Mouse (Mus musculus) CH12.LX (cell line): ENCODE results near the gene Zeb2. TPM values are rescaled to one million over a fixed set of nuclear protein-coding genes. Genes with fewer than 3 reads are reported as not detected.

Experiments
- DNase-seq: peaks from one replicate; pipeline ENCODE4 v3.0.0-alpha.2; 2013; ENCODE audit errors: extremely low read depth
- H3K27ac ChIP-seq: 2 replicates; pipeline ENCODE4 v1.5.1; 2012; ENCODE audit warnings: low read depth, mild to moderate bottlenecking, control low read depth, moderate library complexity; ENCODE audit not compliant: insufficient read depth
- H3K27me3 ChIP-seq: replicated peaks from 2 replicates; pipeline ENCODE3; 2012; ENCODE audit warnings: inconsistent platforms
- H3K36me3 ChIP-seq, 2 experiments: replicated peaks in 1 of 2; 2 replicates each; pipeline versions ENCODE3 to v1.6.1; 2012; ENCODE audit warnings: inconsistent platforms in 1 of 2, low read length in 1 of 2, mild to moderate bottlenecking in 1 of 2, mixed read lengths in 1 of 2, moderate library complexity in 1 of 2; ENCODE audit not compliant: control insufficient read depth in 1 of 2, insufficient read depth in 1 of 2
- H3K4me1 ChIP-seq, 2 experiments: 2 replicates each; pipeline ENCODE4 v1.6.1; 2012; ENCODE audit warnings: inconsistent platforms in 1 of 2, moderate library complexity in 1 of 2; ENCODE audit not compliant: insufficient read depth in 2 of 2, control insufficient read depth in 1 of 2
- H3K4me2 ChIP-seq: 2 replicates; pipeline ENCODE4 v1.6.1; 2012; ENCODE audit warnings: low read depth, mild to moderate bottlenecking, control low read depth; ENCODE audit not compliant: poor library complexity, insufficient read depth, severe bottlenecking
- H3K4me3 ChIP-seq, 3 experiments: fragments of 150-350 bp in 1 of 3; sonication (generic) in 1 of 3; replicated peaks in 1 of 3; 2 replicates each; pipeline versions ENCODE3 to v1.5.1; 2011 to 2012; ENCODE audit warnings: low read depth in 2 of 3, low read length in 2 of 3, mild to moderate bottlenecking in 2 of 3, moderate library complexity in 2 of 3, control low read depth in 1 of 3, improper control_type of control experiment in 1 of 3, inconsistent platforms in 1 of 3, mixed read lengths in 1 of 3; ENCODE audit not compliant: poor library complexity in 1 of 3
- H3K79me2 ChIP-seq: replicated peaks from 2 replicates; pipeline ENCODE4 v1.6.1; 2012; ENCODE audit warnings: mild to moderate bottlenecking, moderate library complexity; ENCODE audit not compliant: control insufficient read depth, poor library complexity, insufficient read depth, severe bottlenecking; ENCODE audit errors: extremely low read depth
- H3K9ac ChIP-seq: 2 replicates; pipeline ENCODE4 v1.6.1; 2012; ENCODE audit warnings: low read depth, mild to moderate bottlenecking, control low read depth, moderate library complexity; ENCODE audit not compliant: insufficient read depth
- H3K9me3 ChIP-seq: replicated peaks from 2 replicates; pipeline ENCODE3; 2012; ENCODE audit warnings: low read length, inconsistent platforms, mixed read lengths
- BHLHE40 ChIP-seq: IDR thresholded peaks from 2 replicates; pipeline ENCODE4 v1.6.1; 2011; ENCODE audit warnings: mild to moderate bottlenecking, low read depth, low read length, improper control_type of control experiment
- CHD1 ChIP-seq: IDR thresholded peaks from 2 replicates; pipeline ENCODE4 v1.6.1; 2012; ENCODE audit warnings: low read depth, low read length, improper control_type of control experiment, inconsistent platforms
- CHD2 ChIP-seq: IDR thresholded peaks from 2 replicates; pipeline ENCODE4 v1.6.1; 2011; ENCODE audit warnings: low read length, improper control_type of control experiment
- EP300 ChIP-seq: IDR thresholded peaks from 2 replicates; pipeline ENCODE4 v1.6.1; 2011; ENCODE audit warnings: low read length, improper control_type of control experiment
- GABPA ChIP-seq: IDR thresholded peaks from 2 replicates; pipeline ENCODE4 v1.6.1; 2012; ENCODE audit warnings: low read depth, low read length, improper control_type of control experiment, inconsistent platforms; ENCODE audit not compliant: insufficient replicate concordance
- JUN ChIP-seq: IDR thresholded peaks from 2 replicates; pipeline ENCODE4 v1.6.1; 2011; ENCODE audit warnings: low read depth, mild to moderate bottlenecking, low read length, improper control_type of control experiment, moderate library complexity; ENCODE audit not compliant: insufficient read depth
- JUND ChIP-seq: conservative IDR thresholded peaks from 2 replicates; pipeline ENCODE4 v1.6.1; 2011; ENCODE audit warnings: low read depth, low read length, improper control_type of control experiment
- KAT2A ChIP-seq: IDR thresholded peaks from 2 replicates; pipeline ENCODE4 v1.6.1; 2012; ENCODE audit warnings: low read length, improper control_type of control experiment, inconsistent platforms; ENCODE audit not compliant: insufficient replicate concordance
- MAFK ChIP-seq: IDR thresholded peaks from 2 replicates; pipeline ENCODE4 v1.6.1; 2011; ENCODE audit warnings: low read length, improper control_type of control experiment; ENCODE audit not compliant: insufficient replicate concordance
- MAZ ChIP-seq: IDR thresholded peaks from 2 replicates; pipeline ENCODE4 v1.6.1; 2012; ENCODE audit warnings: low read depth, mild to moderate bottlenecking, inconsistent platforms, low read length, improper control_type of control experiment, moderate library complexity
- NRF1 ChIP-seq: IDR thresholded peaks from 2 replicates; pipeline ENCODE4 v1.6.1; 2014; ENCODE audit warnings: low read depth, mild to moderate bottlenecking, inconsistent platforms, low read length, improper control_type of control experiment, moderate library complexity
- PAX5 ChIP-seq: IDR thresholded peaks from 2 replicates; pipeline ENCODE4 v1.6.1; 2012; ENCODE audit warnings: low read length, inconsistent platforms, mixed read lengths
- SIN3A ChIP-seq: IDR thresholded peaks from 2 replicates; pipeline ENCODE4 v1.6.1; 2012; ENCODE audit warnings: low read length, improper control_type of control experiment, inconsistent platforms
- SMC3 ChIP-seq: IDR thresholded peaks from 2 replicates; pipeline ENCODE4 v1.6.1; 2011; ENCODE audit warnings: low read depth, low read length, improper control_type of control experiment
- TBP ChIP-seq: conservative IDR thresholded peaks from 2 replicates; pipeline ENCODE4 v1.6.1; 2011; ENCODE audit warnings: low read depth, low read length, improper control_type of control experiment
- UBTF ChIP-seq: IDR thresholded peaks from 2 replicates; pipeline ENCODE4 v1.6.1; 2012; ENCODE audit warnings: low read depth, mild to moderate bottlenecking, inconsistent platforms, low read length, improper control_type of control experiment, moderate library complexity
- USF1 ChIP-seq: IDR thresholded peaks from 2 replicates; pipeline ENCODE4 v1.6.1; 2014; ENCODE audit warnings: low read depth, mild to moderate bottlenecking, inconsistent platforms, low read length, improper control_type of control experiment
- ZKSCAN1 ChIP-seq: IDR thresholded peaks from 2 replicates; pipeline ENCODE4 v1.6.1; 2012; ENCODE audit warnings: low read depth, inconsistent platforms, low read length, improper control_type of control experiment, borderline replicate concordance
- ZNF384 ChIP-seq: IDR thresholded peaks from 2 replicates; pipeline ENCODE4 v1.6.1; 2012; ENCODE audit warnings: low read depth, low read length, improper control_type of control experiment, inconsistent platforms
- dilution Hi-C: fragments of 300-500 bp; cut with MboI; formaldehyde crosslinking; loops from 2 replicates; pipeline ENCODE4 v1.14.3; 2020; ENCODE audit warnings: low sequenced_read_pairs; ENCODE audit not compliant: extremely low pct_unique_long_range_greater_than_20kb, extremely low pct_ligation_motif_present
- in situ Hi-C: fragments of 300-500 bp; cut with MboI; formaldehyde crosslinking; loops from 3 replicates; pipeline ENCODE4 v1.14.3; 2019; ENCODE audit warnings: low sequenced_read_pairs, low pct_ligation_motif_present, low pct_unique_long_range_greater_than_20kb, mixed read lengths
- polyA plus RNA-seq: library from polyadenylated mRNA; unstranded; fragments of >175 nt; gene quantifications from 2 replicates; pipeline ENCODE4 v1.2.1, GENCODE M21; 2012; ENCODE audit warnings: low read depth; ENCODE audit not compliant: insufficient read length
- total RNA-seq, 2 experiments: library from RNA; depleted of rRNA; stranded (reverse); fragments of 300-350 nt in 1 of 2; fragments of >200 nt in 1 of 2; gene quantifications; 2 replicates each; pipeline ENCODE4 v1.2.3; 2012 to 2014

The Zeb2 gene
- total and polyA plus RNA-seq, 3 experiments = 12.9 to 25.8 (median 20.8) TPM

- dilution Hi-C loops = no loop called here
- Histone ChIP-seq H3K4me2 (no peak overlapping the region), H3K27me3 (no peaks in the 10 kb centered on the region), H3K36me3 (peaks cover 52 to 79% of the 10 kb centered on the region in 2 experiments), H3K4me3 (no peak overlapping the region), H3K79me2 (peaks cover 8% of the 10 kb centered on the region), H3K4me1 (peaks cover 0 to 2% of the 10 kb centered on the region in 2 experiments; a peak in 1 of 4 replicates), H3K27ac (no peak overlapping the region), H3K9me3 (no peaks in the 10 kb centered on the region), H3K9ac (no peak overlapping the region)
- TF ChIP-seq MAZ (no peak), EP300 (no peak), NRF1 (no peak), ZKSCAN1 (no peak), KAT2A (no peak), SIN3A (no peak), TBP (no peak), JUN (no peak), BHLHE40 (no peak), SMC3 (no peak), MAFK (no peak), GABPA (no peak), JUND (no peak)
- no peak for DNase-seq
- in situ Hi-C loops = no loop called here
Measured at GRCm38 (mm10) chr2:44999906-45000305, 117.3 kb downstream of the Zeb2 start.

- in situ Hi-C loops = no loop called here
- Histone ChIP-seq H3K36me3 (peaks cover 57 to 87% of the 10 kb centered on the region in 2 experiments), H3K79me2 (peaks cover 8% of the 10 kb centered on the region; the same call in 1 of the 2 replicates), H3K9me3 (no peaks in the 10 kb centered on the region), H3K9ac (no peak overlapping the region), H3K4me1 (no peaks in the 10 kb centered on the region), H3K4me3 (no peak overlapping the region), H3K27ac (no peak overlapping the region), H3K4me2 (no peak overlapping the region), H3K27me3 (no peaks in the 10 kb centered on the region)
- dilution Hi-C loops = no loop called here
- TF ChIP-seq PAX5 = no peak
- TF ChIP-seq ZNF384 = no peak
- no peak for TF ChIP-seq USF1
- no peak for TF ChIP-seq TBP
- no peak for TF ChIP-seq CHD1
- TF ChIP-seq CHD2 = no peak
- TF ChIP-seq UBTF = no peak
- no peak for DNase-seq
Measured at GRCm38 (mm10) chr2:44998710-44999109, 118.5 kb downstream of the Zeb2 start.
